Mouse (Mus musculus) forebrain, postnatal 0 days (tissue): ENCODE measurements around the gene Erap1. TPM values are rescaled to one million over a fixed set of nuclear protein-coding genes. Genes with fewer than 3 reads are reported as not detected.
"Not testable (repeated sequence)": the region's sequence is repeated elsewhere in the genome, so short reads cannot be mapped to it uniquely, and the experiment has no call there.

Source experiments
- ATAC-seq: fragments of 200-750 bp; cut with Nextera tagmentation; 2 replicates; pipeline ENCODE4 v1.8.0; 2017; ENCODE audit warnings: mild to moderate bottlenecking, moderate library complexity
- DNase-seq: peaks from one replicate; pipeline ENCODE4 v3.0.0-alpha.2; 2015
- H3K27ac ChIP-seq: fragments of 300-500 bp; sonication (generic); 2 replicates; pipeline ENCODE4 v1.5.1; 2014; ENCODE audit warnings: low read depth, mild to moderate bottlenecking, antibody characterized with exemption, low read length, moderate library complexity, mixed read lengths
- H3K27me3 ChIP-seq: fragments of 300-500 bp; sonication (generic); 2 replicates; pipeline ENCODE4 v1.6.1; 2014; ENCODE audit warnings: mild to moderate bottlenecking, low read length, mixed read lengths; ENCODE audit not compliant: insufficient read depth
- H3K36me3 ChIP-seq: fragments of 300-500 bp; sonication (generic); 2 replicates; pipeline ENCODE4 v1.6.1; 2014; ENCODE audit warnings: mild to moderate bottlenecking, moderate library complexity; ENCODE audit not compliant: insufficient read depth
- H3K4me1 ChIP-seq: fragments of 300-500 bp; sonication (generic); 2 replicates; pipeline ENCODE4 v1.6.1; 2014; ENCODE audit warnings: antibody characterized with exemption; ENCODE audit not compliant: insufficient read depth
- H3K4me2 ChIP-seq: fragments of 300-500 bp; sonication (generic); 2 replicates; pipeline ENCODE4 v1.6.1; 2014; ENCODE audit warnings: low read depth, mild to moderate bottlenecking, moderate library complexity
- H3K4me3 ChIP-seq: fragments of 300-500 bp; sonication (generic); 2 replicates; pipeline ENCODE4 v1.5.1; 2014; ENCODE audit warnings: low read depth, low read length, mixed read lengths
- H3K9ac ChIP-seq: fragments of 300-500 bp; sonication (generic); 2 replicates; pipeline ENCODE4 v1.6.1; 2014; ENCODE audit warnings: mild to moderate bottlenecking
- H3K9me3 ChIP-seq: fragments of 300-500 bp; sonication (generic); 2 replicates; pipeline ENCODE4 v1.6.1; 2016; ENCODE audit warnings: low read length
- CTCF ChIP-seq: sonication (generic); IDR thresholded peaks from 2 replicates; pipeline ENCODE4 v1.5.1; 2016; ENCODE audit warnings: antibody characterized with exemption, control low read depth, low read depth
- WGBS: fragments of 180-500 bp; shearing (Covaris S2); extraction: QIAGEN DNeasy Blood & Tissue Kit; methylation state at CpG from one replicate; pipeline ENCODE4 v1.1.7; 2014; 5-methylcytosine and 5-hydroxymethylcytosine counted together
- polyA plus RNA-seq: library from polyadenylated mRNA; unstranded; fragments of >200 nt; fragmentation: Nextera tagmentation; extraction: Ambion mirVana; gene quantifications from 2 replicates; pipeline ENCODE4 v1.2.1, GENCODE M21; 2015
- total RNA-seq: library from RNA; depleted of rRNA; stranded (reverse); fragments of >200 nt; gene quantifications from 2 replicates; pipeline ENCODE4 v1.2.3, GENCODE M21; 2014; rRNA removed

Gene Erap1
- total RNA-seq (6.0 and 6.2 TPM in 2 replicates), polyA plus RNA-seq (3.9 and 5.6 TPM in 2 replicates)

DNA sequence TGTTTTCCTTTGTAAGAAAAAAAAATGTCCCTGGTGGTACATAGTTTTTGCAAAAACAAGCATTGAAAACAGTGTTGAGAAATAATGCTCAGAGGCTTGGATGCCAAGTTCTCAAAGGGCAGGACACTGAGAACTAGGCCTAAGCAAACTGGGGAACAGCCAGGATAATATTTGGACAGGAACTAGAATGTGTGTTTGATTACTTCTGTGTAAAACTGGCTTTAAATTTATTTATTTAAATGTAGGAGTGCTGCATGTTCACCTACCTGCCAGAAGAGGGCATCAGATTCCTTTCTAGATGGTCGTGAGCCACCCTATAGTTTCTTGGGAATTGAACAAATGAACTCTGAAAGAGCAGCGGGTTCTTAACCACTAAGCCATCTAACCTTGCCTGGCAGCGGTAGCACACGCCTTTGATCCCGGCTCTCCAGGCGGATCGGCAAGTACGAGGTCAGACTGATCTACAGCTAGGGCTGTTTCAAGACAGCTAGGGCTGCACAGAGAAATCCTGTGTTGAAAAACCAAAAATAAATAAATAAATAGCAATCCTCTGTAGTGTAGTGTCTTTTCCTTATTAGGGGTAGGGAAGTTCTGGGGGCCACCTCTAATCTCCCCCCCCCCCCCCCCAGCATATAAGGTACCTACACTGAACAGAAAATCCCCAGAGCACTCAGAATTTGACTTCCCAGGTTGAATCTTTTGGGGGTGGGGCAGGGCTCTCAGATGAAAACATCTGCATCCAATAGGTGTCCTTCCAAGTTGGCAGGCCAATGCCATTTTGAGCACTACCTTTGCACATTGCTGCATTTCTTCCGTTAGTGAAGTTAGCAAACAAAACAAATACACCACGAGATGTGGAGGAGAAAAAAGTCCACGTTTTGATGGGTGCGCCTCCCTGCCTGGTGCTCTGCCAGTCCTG, at the start of gene Erap1:
Erap1 (plus strand) TSS at position 776 of the 919 bp plus-strand sequence.
- Histone ChIP-seq H3K4me2 (peak within 1 kb of the TSS; percentile 82), H3K4me1 (no peaks in the 10 kb centered on the region), H3K36me3 (no peaks in the 10 kb centered on the region), H3K9me3 (no peaks in the 10 kb centered on the region), H3K4me3 (peak within 1 kb of the TSS; percentile 57), H3K9ac (peak within 1 kb of the TSS; percentile 79), H3K27ac (peak within 1 kb of the TSS; percentile 78), H3K27me3 (no peaks in the 10 kb centered on the region)
- ATAC-seq (peak; percentile 74), DNase-seq (peak; percentile 79)
- WGBS, result 2% methylated on average over 12 of the region's 12 CpGs
- peak; percentile 78 for TF ChIP-seq CTCF

DNA sequence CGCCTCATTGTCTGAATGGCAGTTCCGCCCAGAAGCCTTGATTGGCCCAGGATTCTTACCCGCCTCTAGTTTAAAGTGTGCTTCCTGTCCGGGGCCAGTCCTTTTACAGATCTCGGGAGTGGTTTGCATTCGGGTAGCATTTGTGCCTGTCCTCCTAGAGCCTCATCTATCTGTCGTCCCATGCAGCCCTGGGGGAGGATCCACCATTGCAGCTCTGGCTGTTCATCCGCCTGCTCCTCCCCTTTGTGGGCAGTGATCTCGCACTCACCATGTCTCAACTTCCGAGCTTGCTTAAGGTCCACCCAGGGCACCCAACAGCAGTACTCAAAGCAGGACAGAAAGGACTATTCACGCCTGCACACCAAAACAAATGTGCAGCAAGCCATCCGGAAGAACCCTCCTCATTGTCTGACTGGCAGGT, 48.0 kb upstream of the Erap1 start:
- not testable (repeated sequence) for DNase-seq, H3K27me3 ChIP-seq

GRCm38 (mm10) chr13:74591828-74592227, 47.5 kb upstream of the Erap1 start:
- not testable (repeated sequence) for H3K27me3 ChIP-seq, H3K4me2 ChIP-seq, H3K27ac ChIP-seq, H3K9me3 ChIP-seq, H3K36me3 ChIP-seq, DNase-seq, ATAC-seq, H3K4me1 ChIP-seq, H3K9ac ChIP-seq, H3K4me3 ChIP-seq
- WGBS, result 85% methylated on average over 2 of the region's 2 CpGs

More for the DNA sequence above, 48.0 kb upstream of the Erap1 start:
- ATAC-seq, H3K4me1 ChIP-seq, H3K4me3 ChIP-seq, H3K27ac ChIP-seq, H3K9ac ChIP-seq, H3K36me3 ChIP-seq, H3K4me2 ChIP-seq, H3K9me3 ChIP-seq: not testable (repeated sequence)
- 52% methylated on average over 12 of the region's 12 CpGs for WGBS

- not testable (repeated sequence) for H3K4me1 ChIP-seq, ATAC-seq, H3K36me3 ChIP-seq, H3K27me3 ChIP-seq, H3K9ac ChIP-seq, H3K27ac ChIP-seq, H3K9me3 ChIP-seq, DNase-seq, H3K4me3 ChIP-seq, H3K4me2 ChIP-seq
- 90% methylated on average over 2 of the region's 2 CpGs for WGBS
Observed at GRCm38 (mm10) chr13:74597022-74597421, 42.3 kb upstream of the Erap1 start.

DNA sequence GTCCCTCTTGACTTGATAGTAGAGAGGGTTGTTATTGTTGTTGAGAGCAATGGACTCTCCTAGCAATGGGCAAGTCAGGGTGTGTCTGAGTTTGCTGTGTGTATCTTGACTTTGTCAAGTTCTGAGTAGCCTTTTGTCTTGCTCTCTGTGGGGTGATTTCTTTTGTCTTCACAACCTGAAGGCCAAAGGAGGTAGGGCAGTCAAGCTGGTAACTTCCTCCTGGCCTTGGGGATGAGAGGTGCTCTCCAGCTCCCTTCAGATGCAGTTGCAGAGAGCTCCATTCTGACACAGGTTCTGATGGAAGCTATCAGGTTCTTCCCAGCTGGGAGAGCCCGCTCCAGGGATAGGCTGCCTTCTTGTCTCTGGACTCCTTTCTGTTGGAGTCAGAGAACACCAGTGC, 37.6 kb upstream of the Erap1 start:
- ATAC-seq, H3K9me3 ChIP-seq, DNase-seq, H3K9ac ChIP-seq, H3K4me2 ChIP-seq, H3K4me1 ChIP-seq, H3K27me3 ChIP-seq, H3K36me3 ChIP-seq, H3K4me3 ChIP-seq, H3K27ac ChIP-seq: not testable (repeated sequence)
- WGBS, result no CpG with 5 or more reads among the region's 1 CpGs

DNA sequence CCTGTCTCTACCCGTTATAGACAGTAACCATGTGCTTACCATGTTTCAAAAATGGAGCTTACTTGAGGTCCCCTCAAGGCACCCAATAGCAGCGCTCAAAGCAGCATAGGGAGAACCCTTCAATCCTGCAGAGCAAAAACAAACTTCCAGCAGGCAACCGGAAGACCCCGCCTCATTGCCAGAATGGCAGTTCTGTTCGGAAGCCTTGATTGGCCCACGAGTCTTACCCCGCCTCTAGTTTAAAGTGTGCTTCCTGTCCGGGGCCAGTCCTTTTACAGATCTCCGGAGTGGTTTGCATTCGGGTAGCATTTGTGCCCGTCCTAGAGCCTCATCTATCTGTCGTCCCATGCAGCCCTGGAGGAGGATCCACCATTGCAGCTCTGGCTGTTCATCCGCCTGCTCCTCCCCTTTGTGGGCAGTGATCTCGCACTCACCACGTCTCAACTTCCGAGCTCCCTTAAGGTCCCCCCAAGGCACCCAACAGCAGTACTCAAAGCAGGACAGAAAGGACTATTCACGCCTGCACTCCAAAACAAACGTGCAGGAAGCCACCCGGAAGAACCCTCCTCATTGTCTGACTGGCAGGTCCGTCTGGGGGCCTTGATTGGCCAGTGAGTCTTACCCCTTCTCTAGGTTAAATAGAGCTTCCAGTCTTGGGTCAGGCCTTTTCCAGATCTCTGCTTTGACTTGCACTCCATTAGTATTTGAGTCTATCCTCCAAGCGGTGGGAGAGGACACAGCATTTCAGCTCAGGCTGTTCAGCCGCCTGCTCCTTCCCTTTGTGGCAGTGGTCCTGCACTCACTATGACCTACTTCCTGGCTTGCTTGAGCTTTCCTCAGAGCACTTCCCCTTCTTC, 22.0 kb upstream of the Erap1 start:
- not testable (repeated sequence) for H3K4me1 ChIP-seq, H3K9me3 ChIP-seq, H3K27me3 ChIP-seq, H3K36me3 ChIP-seq
- Histone ChIP-seq H3K9ac (peak overlapping the region; percentile 54), H3K27ac (peak overlapping the region; percentile 82), H3K4me3 (peak overlapping the region; percentile 41), H3K4me2 (peak overlapping the region; percentile 65)
- WGBS, result 13% methylated on average over 22 of the region's 22 CpGs
- peak; percentile 99 for ATAC-seq
- DNase-seq, result peak; percentile 91

GRCm38 (mm10) chr13:74632327-74632726, 7.0 kb upstream of the Erap1 start:
- Histone ChIP-seq H3K36me3 (no peaks in the 10 kb centered on the region), H3K27me3 (no peaks in the 10 kb centered on the region), H3K9me3 (no peaks in the 10 kb centered on the region), H3K4me3 (no peak overlapping the region), H3K27ac (no peak overlapping the region), H3K4me2 (no peak overlapping the region), H3K4me1 (no peaks in the 10 kb centered on the region), H3K9ac (no peak overlapping the region)
- peak; percentile 85 for ATAC-seq
- WGBS, result 41% methylated on average over 1 of the region's 1 CpGs
- DNase-seq, result no peak
- TF ChIP-seq CTCF, result no peak
